Comparison of ENCODE assay signal across 8 mouse cellular contexts in genomic region chr4:106127641-106128040, GRCm38 (mm10).
A peak's percentile ranks its signal among the peaks of the same experiment; 100 is the strongest.
DNase-seq lines count a peak whose midpoint lies in the region; ATAC-seq and TF ChIP-seq lines count a peak whose summit lies in the region.

No protein-coding gene starts in this region.

- H3K27me3 ChIP-seq in hindbrain, embryonic 14.5 days (ENCODE audit: control insufficient read depth, insufficient read depth, low read length): no peaks in the 10 kb centered on the region
- H3K27me3 ChIP-seq in hindbrain, embryonic 13.5 days: no peaks in the 10 kb centered on the region
- no peaks in the 10 kb centered on the region for H3K27me3 ChIP-seq in ES-Bruce4 (ENCODE audit: control insufficient read depth, insufficient read depth, low read length, poor library complexity, severe bottlenecking)
- H3K27me3 ChIP-seq in embryonic facial prominence, embryonic 10.5 days (replicated peaks; ENCODE audit: low read depth, poor library complexity, severe bottlenecking): no peaks in the 10 kb centered on the region

- WGBS in hindbrain, embryonic 14.5 days: 56% methylated on average over 7 of the region's 7 CpGs
- 51% methylated on average over 7 of the region's 7 CpGs for WGBS in hindbrain, embryonic 13.5 days
- 59% methylated on average over 7 of the region's 7 CpGs for WGBS in embryonic facial prominence, embryonic 10.5 days

- H3K9ac ChIP-seq in hindbrain, embryonic 14.5 days: no peak overlapping the region
- no peak overlapping the region for H3K9ac ChIP-seq in hindbrain, embryonic 13.5 days
- H3K9ac ChIP-seq in ES-Bruce4 (ENCODE audit: low read depth, poor library complexity, severe bottlenecking): no peak overlapping the region

- peak; percentile 24 for TF ChIP-seq CTCF in ES-Bruce4 (IDR thresholded peaks at IDR 0.05; ENCODE audit: low read depth, low read length)

- no peak for TF ChIP-seq POLR2A in ES-Bruce4 (IDR thresholded peaks at IDR 0.05; ENCODE audit: insufficient read depth, low read length)

- no peak overlapping the region for H3K4me3 ChIP-seq in hindbrain, embryonic 14.5 days (replicated peaks; ENCODE audit: low read length)
- H3K4me3 ChIP-seq in hindbrain, embryonic 13.5 days: no peak overlapping the region
- no peak overlapping the region for H3K4me3 ChIP-seq in ES-Bruce4 (ENCODE audit: low read depth, low read length)
- no peak overlapping the region for H3K4me3 ChIP-seq in embryonic facial prominence, embryonic 10.5 days

- DNase-seq in hindbrain, embryonic 14.5 days (ENCODE audit: low spot score): peak; percentile 51
- DNase-seq in A20 (ENCODE audit: low read depth, low spot score): peak; percentile 37
- peak; percentile 43 for DNase-seq in embryonic facial prominence, embryonic 10.5 days (ENCODE audit: low spot score)
- DNase-seq in lung, postnatal 14 days: peak; percentile 50
- DNase-seq in spleen, adult 18-20 months: no peak
- DNase-seq in spleen, adult 12 weeks (ENCODE audit: low spot score): no peak

- no peaks in the 10 kb centered on the region for H3K9me3 ChIP-seq in hindbrain, embryonic 14.5 days (ENCODE audit: control insufficient read depth, low read length)
- no peaks in the 10 kb centered on the region for H3K9me3 ChIP-seq in hindbrain, embryonic 13.5 days
- no peaks in the 10 kb centered on the region for H3K9me3 ChIP-seq in ES-Bruce4 (replicated peaks; ENCODE audit: control insufficient read depth, insufficient read depth, low read length, poor library complexity, severe bottlenecking)
- H3K9me3 ChIP-seq in embryonic facial prominence, embryonic 10.5 days: no peaks in the 10 kb centered on the region

- TF ChIP-seq EP300 in ES-Bruce4 (IDR thresholded peaks at IDR 0.05; ENCODE audit: insufficient read depth, low read depth, low read length): no peak

- no peaks in the 10 kb centered on the region for H3K4me1 ChIP-seq in hindbrain, embryonic 14.5 days (replicated peaks; ENCODE audit: control insufficient read depth, insufficient read depth, low read length)
- H3K4me1 ChIP-seq in hindbrain, embryonic 13.5 days (replicated peaks): 0 out of 2 replicates have a peak, but pooled peaks cover 3% of the 10 kb centered on the region
- H3K4me1 ChIP-seq in ES-Bruce4 (ENCODE audit: control insufficient read depth, insufficient read depth, low read length): no peaks in the 10 kb centered on the region
- peaks cover 48% of the 10 kb centered on the region for H3K4me1 ChIP-seq in embryonic facial prominence, embryonic 10.5 days

- no peak for ATAC-seq in hindbrain, embryonic 14.5 days (ENCODE audit: low FRiP score)
- no peak for ATAC-seq in hindbrain, embryonic 13.5 days (ENCODE audit: low FRiP score)

- no peaks in the 10 kb centered on the region for H3K36me3 ChIP-seq in hindbrain, embryonic 14.5 days (replicated peaks; ENCODE audit: control insufficient read depth, insufficient read depth)
- no peaks in the 10 kb centered on the region for H3K36me3 ChIP-seq in hindbrain, embryonic 13.5 days
- no peaks in the 10 kb centered on the region for H3K36me3 ChIP-seq in ES-Bruce4 (ENCODE audit: control insufficient read depth, insufficient read depth, low read length, poor library complexity, severe bottlenecking)
- no peaks in the 10 kb centered on the region for H3K36me3 ChIP-seq in embryonic facial prominence, embryonic 10.5 days (replicated peaks)

- no peak overlapping the region for H3K4me2 ChIP-seq in hindbrain, embryonic 14.5 days (replicated peaks)
- H3K4me2 ChIP-seq in hindbrain, embryonic 13.5 days: no peak overlapping the region

- H3K27ac ChIP-seq in hindbrain, embryonic 14.5 days: no peak overlapping the region
- no peak overlapping the region for H3K27ac ChIP-seq in hindbrain, embryonic 13.5 days
- H3K27ac ChIP-seq in ES-Bruce4 (ENCODE audit: insufficient read depth, low read length): no peak overlapping the region
- H3K27ac ChIP-seq in embryonic facial prominence, embryonic 10.5 days (replicated peaks): peak overlapping the region; percentile 86

Comparison
In these comparisons a context has a peak if more than half of its experiments do, and no peak if none do; other contexts are left out.
1. DNase-seq: peak in hindbrain, embryonic 14.5 days (single experiment), A20 (single experiment), embryonic facial prominence, embryonic 10.5 days (single experiment) and lung, postnatal 14 days (single experiment); none in spleen, adult 18-20 months (0 of 2) and spleen, adult 12 weeks (single experiment).